Comparison of ENCODE assay signal across 7 mouse cellular contexts in the genomic region with DNA sequence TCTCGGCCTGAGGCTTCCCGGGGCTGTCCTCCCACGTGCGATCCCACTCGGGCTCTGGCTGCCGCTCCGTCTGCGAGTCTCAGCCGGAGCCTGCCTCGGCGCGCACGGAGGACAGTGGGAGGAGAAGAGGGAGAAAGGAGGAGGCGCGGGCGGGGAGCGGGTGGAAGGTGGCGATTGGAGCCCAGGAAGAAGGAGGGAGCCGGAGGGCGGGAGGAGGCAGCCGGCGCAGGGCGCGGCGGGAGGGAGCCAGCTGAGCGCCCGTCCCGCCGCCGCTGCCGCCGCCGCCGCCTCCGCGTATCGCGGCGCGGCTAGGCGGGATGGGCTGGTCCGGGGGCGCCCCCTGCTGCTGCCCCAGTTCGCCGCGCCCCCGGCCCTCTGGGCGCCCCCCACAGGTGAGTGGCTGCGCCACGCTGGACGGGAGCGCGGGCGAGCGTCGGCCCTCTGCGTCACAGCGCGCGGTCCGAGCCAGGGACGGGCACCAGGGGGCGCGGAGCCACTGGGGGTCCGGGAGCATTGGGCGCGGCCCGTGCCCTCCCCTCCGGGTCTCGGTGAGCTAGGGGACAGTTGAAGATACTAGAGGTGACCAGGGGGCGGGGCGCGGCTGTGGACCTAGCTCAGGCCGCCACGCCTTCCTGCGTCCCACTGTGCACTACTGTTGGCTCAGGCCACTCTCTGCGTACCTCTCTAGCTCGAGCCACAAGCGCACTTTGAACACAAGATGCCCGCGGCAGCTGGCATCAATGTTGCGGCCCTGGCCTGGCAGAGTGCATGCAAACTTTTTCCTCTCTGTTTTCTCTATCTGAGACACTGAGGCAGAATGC. TPM values are rescaled to one million over a fixed set of nuclear protein-coding genes. Genes with fewer than 3 reads are reported as not detected.
DNase-seq lines count a peak whose midpoint lies in the region; ATAC-seq lines count a peak whose summit lies in the region.

A gene (plus strand): TSS at position 253 of the 821 bp plus-strand sequence.

- peak; percentile 41 for ATAC-seq in activated CD4-positive, CD25-positive, alpha-beta regulatory T cell, adult 4 months
- ATAC-seq in megakaryocyte-erythroid progenitor cell, adult 5-6 weeks (replicated peaks; ENCODE audit: low FRiP score, low TSS enrichment, poor library complexity, severe bottlenecking) = peak; percentile 67

- DNase-seq in cerebellum, postnatal 14 days = peak; percentile 71 to 76
- peak; percentile 81 for DNase-seq in gastrocnemius, postnatal 10 days
- peak; percentile 73 for DNase-seq in induced T-regulatory cell, adult 2 months (ENCODE audit: low read depth)
- peak; percentile 73 to 77 for DNase-seq in left cerebral cortex, postnatal 25 days (ENCODE audit: low spot score in 2 of 2)
- peak; percentile 79 for DNase-seq in right cerebral cortex, postnatal 25 days

- intact Hi-C loops in left cerebral cortex, postnatal 25 days (cut with DNase I) = no loop called here

RNA-seq across cellular contexts. Expression of the gene that starts here (rescaled TPM):
- 1 to 10 TPM; 1.5 to 2.9 TPM for polyA plus RNA-seq in activated CD4-positive, CD25-positive, alpha-beta regulatory T cell, adult 4 months (2017; shearing (Covaris generic))
- 10 to 100 TPM; 38.8 to 41.9 TPM for total RNA-seq in gastrocnemius, postnatal 10 days (2021)
- 10 to 100 TPM; 11.8 to 19.1 TPM for total RNA-seq in left cerebral cortex, postnatal 25 days (2021)
- total RNA-seq in megakaryocyte-erythroid progenitor cell, adult 5-6 weeks (2014; fragmentation: Nextera tagmentation) = not detected in 2 replicates
- not detected in 2 replicates for total RNA-seq in megakaryocyte-erythroid progenitor cell, adult 5-6 weeks (2017)

Comparison
In these comparisons a context has a peak if more than half of its experiments do, and no peak if none do; other contexts are left out.
1. Peak in every context shown above with its lines: DNase-seq and ATAC-seq.
2. RNA of the gene that starts here (total RNA-seq): 38.8 to 41.9 TPM in gastrocnemius, postnatal 10 days and 11.8 to 19.1 TPM in left cerebral cortex, postnatal 25 days; not detected in megakaryocyte-erythroid progenitor cell, adult 5-6 weeks; every median in the first group is over 10 times any median in the second.
3. Peak in ATAC-seq in megakaryocyte-erythroid progenitor cell, adult 5-6 weeks; RNA of the gene not detected or under 1 TPM.